Mouse (Mus musculus) leukemia stem cell, adult 10-12 weeks (primary cell): ENCODE measurements around the gene Gm12569. TPM values are rescaled to one million over a fixed set of nuclear protein-coding genes. Genes with fewer than 3 reads are reported as not detected.

Experiments
- polyA plus RNA-seq: library from polyadenylated mRNA; stranded (reverse); fragments of >175 nt; gene quantifications from 2 replicates; pipeline ENCODE4 v1.2.3, GENCODE M21; 2012; ENCODE audit warnings: low replicate concordance

Gm12569 gene
- polyA plus RNA-seq: not detected in 2 replicates

DNA sequence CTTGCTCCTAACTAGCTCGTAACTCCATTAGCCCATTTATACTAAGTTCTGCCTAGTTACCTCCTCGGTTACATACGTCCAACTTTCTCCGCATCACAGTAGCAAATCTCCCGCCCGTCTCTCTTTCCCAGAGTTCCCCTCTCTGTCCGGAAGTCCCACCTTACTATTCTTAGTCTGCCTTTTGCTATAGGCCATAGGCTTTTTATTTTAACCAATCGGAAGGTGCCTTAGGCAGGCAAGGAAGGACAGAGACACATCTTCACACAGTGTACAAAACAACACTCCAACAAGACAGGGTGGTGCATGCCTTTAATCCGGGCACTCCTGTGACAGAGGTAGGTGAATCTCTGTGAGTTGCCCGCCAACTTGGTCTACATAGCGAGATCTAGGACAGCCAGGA, at the start of gene Gm12569:
Gm12569 (plus strand) TSS at position 166 of the 400 bp plus-strand sequence.

DNA sequence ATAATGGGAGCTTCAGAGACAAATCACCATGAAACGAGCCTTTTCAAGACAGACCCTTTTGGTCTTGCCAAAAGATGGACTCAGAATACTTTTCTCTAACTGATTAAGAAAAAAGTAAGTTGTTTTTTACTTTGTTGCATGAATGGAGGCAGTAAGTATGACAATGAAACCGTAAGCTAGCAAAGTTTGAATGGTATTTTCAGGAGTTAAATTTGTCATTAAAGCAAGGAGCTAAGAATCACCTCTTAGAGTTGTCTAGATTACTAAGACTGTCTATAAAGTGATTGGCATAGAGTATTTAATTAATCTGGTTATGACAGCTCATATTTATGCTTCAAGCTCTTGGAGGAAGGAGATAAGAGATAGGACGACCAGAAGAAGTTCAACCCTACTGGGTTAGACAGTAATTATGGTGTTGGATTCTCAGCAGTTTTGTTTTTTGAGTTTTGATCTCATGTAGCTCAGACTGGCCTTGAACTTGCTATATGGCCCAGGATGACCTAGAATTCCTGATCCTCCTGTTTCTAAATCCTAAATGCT, 41.5 kb downstream of the Gm12569 start, which contains the start of gene Clk4:
Clk4 (plus strand) TSS at position 51 of the 540 bp plus-strand sequence.

DNA sequence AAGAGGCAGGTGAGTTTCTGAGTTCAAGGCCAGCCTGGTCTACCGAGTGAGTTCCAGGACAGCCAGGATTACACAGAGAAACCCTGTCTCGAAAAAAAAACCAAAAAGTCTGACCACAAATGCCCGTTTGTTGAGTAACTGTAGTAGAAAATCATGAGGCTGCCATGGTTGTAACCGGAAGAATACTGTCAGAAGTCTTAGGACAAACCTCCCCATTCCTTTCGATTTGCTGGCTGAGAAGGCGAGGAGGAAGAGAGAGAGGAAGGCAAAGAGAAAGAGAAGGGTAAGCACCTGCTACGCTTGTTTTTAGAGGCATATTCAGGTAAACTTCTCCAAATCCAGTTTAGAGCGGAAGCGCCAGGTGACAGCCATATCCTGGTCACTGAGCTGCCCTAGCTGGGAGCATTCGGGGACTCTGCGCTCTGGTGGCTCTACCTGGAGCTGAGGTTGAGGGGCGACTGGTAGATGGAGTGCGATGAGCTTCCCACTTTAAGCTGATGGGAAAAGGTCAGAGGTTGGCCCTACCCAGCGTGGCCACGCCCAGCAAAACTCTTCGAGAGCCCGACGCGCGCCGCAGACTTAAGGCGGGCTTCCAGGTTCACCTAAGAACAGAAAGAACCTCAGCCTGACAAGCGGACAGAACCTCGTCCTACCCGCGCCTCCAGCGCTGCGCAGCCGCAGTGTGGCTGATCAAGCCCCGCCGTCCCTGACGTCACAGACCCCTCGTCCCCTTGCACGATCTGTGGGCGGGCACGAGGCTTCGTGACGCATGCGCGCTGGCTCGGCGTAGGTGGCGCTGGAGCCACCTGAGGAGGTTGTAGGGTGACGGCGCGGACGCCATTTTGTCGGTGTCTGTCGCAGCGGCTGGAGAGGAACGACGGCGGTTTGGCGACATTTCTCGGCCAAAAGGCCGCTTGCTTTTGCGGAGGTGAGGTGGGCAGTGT, 42.3 kb downstream of the Gm12569 start, which contains the start of gene BC049762:
BC049762 (minus strand) TSS at position 705 of the 944 bp plus-strand sequence.

Other genes starting within 250 kb of the Gm12569 start
- not detected in 2 replicates for gene Olfr1377, start 238.5 kb upstream of the Gm12569 start, polyA plus RNA-seq
- not detected in 2 replicates for gene Olfr51, start 216.9 kb upstream of the Gm12569 start, polyA plus RNA-seq
- not detected in 2 replicates for gene Olfr54, start 206.2 kb upstream of the Gm12569 start, polyA plus RNA-seq
- not detected in 2 replicates for gene Olfr1375, start 172.4 kb upstream of the Gm12569 start, polyA plus RNA-seq
- gene Zfp354a, start 161.2 kb upstream of the Gm12569 start, polyA plus RNA-seq: not detected in 2 replicates
- gene Clk4, start 41.3 kb downstream of the Gm12569 start, polyA plus RNA-seq: 0.64 and 1.9 TPM in 2 replicates
- gene BC049762, start 42.6 kb downstream of the Gm12569 start, polyA plus RNA-seq: not detected in 2 replicates
- gene Col23a1, start 69.4 kb downstream of the Gm12569 start, polyA plus RNA-seq: 0.06 and 0.14 TPM in 2 replicates